Mouse (Mus musculus): Measurements from ENCODE around the gene Lrg1.

- TF ChIP-seq CTCF (IDR thresholded peaks at IDR 0.05; ENCODE audit: borderline replicate concordance, extremely low read depth, insufficient read depth, insufficient read length): no peak
- TF ChIP-seq POLR2A (IDR thresholded peaks at IDR 0.05; ENCODE audit: borderline replicate concordance, extremely low read depth, insufficient read depth, insufficient read length, poor library complexity, severe bottlenecking): no peak
Measured at GRCm38 (mm10) chr17:56153643-56154042, 31.8 kb upstream of the Lrg1 start.

All from brain, embryonic 14.5 days (tissue).